Mouse (Mus musculus) right cerebral cortex, postnatal 10 days (tissue): ENCODE results near the gene Gpatch2.
A peak's percentile ranks its signal among the peaks of the same experiment; 100 is the strongest.

Source experiments
- DNase-seq, 2 experiments: peaks; one replicate each; pipeline ENCODE4 v3.0.0; 2021; ENCODE audit warnings: low spot score in 2 of 2

The Gpatch2 gene

DNA sequence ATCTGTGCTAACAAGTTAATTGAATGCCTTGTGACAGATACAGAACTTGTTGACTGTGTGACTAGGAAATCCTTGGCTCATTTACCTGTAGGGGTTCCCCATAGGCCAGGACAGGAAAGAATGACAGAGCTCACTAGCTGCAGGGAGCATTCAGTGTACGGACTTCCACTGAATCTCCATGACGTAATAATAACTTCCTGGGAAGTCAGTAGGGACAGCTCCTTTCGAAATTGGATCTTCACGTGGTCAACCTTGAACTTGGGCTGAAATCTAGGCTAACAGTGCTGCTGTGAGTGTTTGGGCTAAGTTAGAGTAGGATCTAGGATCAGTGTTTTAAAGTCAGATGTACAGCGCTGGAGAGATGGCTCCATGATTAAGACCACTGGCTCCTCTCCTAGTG is 29.4 kb downstream of the Gpatch2 start:
- DNase-seq: no peak

DNA sequence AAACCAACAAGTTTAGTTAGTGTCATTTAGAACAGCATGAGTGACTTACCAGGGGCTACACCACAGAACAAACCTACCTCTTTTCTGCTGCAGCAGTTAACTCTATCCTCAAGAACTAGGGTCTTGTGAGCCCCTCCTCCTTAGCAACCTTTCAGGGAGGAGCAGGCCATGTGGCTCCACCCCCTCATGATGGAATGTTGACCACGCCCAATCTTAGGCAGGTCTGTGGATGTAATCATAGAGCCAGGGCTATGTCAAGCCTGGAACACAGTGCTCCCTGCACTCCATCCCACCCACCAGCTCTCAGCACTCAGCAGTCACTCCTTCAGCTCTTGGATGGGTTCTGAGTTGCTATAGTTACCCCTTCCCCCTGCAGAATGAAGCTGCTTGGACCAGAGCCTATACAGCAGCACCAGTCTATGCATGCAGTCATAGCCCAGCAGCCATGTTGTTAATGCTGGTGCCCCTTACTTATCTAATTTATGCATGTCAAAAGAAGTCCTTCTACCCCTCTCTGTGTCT is 35.5 kb downstream of the Gpatch2 start:
- DNase-seq: peak in 1 of 2 experiments; percentile 41

DNA sequence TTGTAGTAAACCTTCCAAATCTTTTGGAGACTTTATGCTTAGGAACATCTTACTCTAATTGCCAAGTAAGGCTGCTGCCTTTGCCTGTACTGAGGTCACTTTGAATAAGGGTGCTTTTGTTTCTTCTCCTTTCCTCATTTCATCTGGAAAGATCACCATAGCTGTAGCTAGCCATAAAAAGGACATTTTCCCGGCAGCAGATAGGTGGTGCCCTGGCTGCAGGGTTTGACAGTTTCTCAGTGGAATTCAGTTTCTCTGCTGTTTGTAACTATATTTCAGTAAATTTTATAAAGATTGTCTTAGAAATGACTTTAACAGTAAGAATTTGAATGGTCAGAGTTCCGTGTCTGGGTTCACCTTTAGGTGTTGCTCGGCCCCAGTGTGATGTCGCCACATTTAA is 43.4 kb downstream of the Gpatch2 start:
- DNase-seq: no peak

DNA sequence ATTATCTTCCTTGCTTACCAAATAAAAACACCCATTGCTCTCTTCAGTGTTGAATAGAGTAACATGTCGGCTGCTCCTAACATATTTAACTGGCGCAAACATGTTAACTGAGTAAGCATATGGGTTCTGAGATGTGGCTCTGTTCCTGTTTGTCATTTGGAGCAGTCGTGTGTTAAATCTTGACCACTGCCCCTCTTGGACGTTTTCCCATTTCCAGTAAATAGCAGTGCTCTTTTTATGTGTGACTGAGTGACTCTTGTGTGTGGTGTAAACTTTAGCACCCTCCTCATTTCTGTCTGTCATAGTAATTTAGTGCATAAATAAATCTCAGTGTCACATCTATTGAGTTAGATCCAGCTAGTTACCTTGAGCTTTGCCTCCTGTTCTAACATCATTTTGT is 52.3 kb downstream of the Gpatch2 start:
- DNase-seq: no peak

DNA sequence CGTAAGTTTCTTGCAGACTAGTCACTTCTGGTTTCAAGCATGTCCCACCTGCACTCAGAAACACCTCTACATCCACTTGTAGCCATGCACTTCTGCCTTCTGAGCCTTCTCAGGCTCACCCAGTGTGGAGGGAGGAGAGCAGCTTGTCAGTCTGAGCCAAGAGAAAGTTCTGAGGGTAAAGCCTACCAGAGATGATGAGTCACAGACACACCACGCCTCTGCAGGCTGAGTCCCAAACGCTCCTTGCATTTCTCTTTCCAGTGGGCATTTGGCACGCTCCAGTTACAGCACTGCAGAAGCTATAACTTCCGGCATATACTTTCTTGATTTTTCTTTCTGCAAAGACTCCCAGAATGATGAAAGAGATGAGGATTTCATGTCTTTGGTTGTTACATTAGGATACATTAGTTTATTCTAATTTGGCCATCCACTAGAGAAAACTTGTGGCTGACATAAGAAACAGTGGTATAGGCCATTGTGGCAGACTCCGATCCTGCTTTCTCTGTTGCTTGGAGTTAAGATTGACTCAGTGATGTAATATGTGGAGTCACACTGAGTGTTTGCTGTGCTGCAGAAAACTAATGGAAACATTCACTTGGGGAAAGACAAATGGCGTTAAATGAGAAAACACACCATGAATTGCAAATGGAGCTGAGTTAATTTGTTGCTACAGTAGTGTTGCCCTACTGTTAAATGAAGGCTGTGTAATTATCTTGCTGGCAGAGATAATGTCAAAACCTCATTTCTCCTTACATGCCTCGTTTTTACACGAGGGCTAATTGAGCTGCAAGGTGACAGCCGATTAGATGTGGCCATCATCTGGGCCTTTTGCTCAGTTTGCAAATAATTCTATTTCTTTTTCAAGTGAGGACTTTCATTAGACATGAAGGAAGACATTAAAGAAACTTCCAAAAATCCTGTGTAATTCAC is 55.3 kb downstream of the Gpatch2 start:
- peak; percentile 40 to 54 for DNase-seq

DNA sequence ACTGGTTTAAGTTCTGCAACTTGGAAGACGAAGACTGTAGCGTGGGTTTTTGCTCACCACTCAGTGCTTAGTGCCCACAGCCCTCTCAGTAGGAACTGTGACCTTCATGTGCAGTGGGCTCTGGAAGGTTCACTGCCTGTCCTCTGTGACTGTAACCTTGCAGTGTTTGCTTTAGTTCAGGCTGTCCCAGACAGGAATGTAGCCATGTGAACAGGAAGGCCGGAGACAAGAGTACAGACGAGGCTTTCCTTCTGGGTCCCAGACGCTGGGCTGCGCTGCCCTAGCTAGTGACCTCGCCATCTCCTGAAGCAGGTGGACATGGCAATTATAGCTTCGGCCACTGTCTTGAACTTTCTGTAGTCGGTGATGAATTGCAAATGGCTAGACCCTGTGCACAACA is 62.0 kb downstream of the Gpatch2 start:
- no peak for DNase-seq

DNA sequence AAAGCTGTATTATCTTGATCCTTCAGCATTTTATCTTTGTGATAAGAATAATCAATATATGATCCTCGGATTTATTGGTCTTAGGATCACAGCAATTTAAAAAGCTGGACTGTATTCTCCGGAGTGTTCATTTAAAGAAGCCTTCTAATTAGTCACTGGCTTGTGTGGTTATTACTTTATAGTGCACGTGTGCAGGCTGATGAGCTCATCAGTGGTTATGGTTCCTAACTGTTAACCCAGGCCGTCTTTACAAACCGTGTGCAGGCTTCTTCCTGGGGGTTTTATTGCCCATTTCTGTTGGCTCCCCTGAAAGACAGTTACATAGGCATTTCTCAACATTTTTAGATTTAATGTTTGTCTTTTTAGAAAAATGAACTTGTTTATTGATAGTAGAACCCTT is 63.2 kb downstream of the Gpatch2 start:
- no peak for DNase-seq

DNA sequence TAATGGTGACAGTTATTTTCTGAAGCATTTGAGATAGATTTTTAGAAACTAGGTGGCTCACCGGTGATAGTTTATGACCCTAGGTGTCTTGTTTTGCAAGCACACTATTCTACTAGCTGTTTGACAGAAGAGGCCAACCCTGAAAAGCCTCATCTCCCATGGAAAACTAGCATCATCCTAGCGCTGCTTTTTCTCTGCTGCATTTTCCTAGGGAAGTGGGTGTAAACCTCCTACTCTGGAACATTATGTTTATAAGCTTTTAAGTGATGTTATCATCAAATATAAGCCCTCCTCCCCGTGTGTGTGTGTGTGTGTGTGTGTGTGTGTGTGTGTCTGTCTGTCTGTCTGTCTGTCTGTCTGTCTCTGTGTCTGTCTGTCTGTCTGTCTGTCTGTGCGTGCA is 64.5 kb downstream of the Gpatch2 start:
- no peak for DNase-seq

DNA sequence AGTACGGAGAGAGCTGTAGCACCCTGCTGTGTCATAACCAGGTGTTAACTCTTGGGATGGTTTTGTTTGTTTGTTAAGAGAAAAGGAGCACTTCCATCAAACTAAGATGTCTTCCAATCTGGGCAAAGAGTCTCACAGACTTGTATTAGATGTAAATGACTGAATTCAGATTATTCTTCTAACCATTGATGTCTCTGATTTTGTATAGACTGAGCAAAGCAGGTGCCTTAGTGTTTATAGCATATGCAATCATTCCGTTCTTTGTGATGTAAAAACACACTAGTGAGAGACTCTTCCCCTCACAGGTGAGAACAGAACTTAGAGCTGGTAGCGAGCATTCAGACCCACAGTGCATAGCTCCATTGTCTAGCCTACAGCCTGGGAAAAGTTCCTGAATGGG is 67.0 kb downstream of the Gpatch2 start:
- no peak for DNase-seq

DNA sequence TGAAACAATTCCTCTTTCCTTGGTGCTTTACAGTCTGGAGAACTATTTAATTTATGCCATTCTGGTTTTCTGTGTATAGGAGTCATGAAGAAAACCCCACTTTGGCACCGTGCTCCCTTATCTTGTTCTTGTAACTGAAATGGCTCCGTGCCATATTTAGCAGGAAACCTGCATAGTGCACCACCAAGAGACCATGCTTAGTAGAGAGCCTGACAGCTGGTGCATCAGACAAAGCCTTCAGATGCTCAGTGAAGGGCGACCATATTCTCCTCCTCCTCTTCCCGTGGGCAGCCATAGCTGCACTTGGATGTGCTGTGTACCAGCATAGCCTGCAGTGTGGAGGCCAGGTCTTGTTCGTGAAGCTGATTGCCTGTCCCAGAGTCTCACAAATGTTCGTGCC is 67.5 kb downstream of the Gpatch2 start:
- DNase-seq: peak in 1 of 2 experiments; percentile 36

DNA sequence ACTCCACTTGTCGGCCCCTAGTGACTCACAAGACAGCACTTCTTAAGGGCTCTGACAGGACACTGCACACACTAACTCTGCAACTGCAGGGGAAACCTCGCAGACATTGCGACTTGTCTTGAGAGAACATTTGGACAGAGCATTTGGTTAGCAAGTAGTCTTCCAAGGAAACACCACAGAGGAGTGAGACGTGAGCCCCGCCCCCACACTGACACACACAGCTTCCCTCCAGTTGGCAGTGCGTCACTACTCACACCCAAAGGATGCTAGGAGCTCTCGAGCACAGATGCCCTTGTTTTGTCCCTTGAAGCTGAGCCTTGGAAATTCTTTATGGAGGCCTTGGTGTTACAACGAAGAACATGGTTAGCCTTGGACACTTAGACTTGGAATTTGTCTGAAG is 70.4 kb downstream of the Gpatch2 start:
- no peak for DNase-seq

DNA sequence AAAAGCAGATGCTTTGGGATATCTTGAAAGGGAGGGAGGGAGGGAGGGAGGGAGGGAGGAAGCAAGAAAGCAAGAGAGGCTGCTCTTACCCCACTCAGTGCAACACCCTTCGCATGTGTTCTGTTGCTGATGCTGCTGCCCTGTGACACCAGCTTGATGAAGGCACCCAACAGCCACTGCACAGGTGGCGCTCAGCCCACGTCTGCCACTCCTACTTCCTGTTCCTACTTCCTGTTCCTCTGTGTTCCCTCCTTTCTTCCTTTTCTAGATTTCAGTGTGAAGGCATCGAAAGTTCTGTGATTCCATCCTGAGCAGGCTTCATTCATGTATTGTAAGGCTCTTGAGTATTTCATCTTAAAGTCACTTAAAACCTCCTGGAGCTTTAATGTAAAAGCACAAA is 71.1 kb downstream of the Gpatch2 start:
- DNase-seq: no peak

DNA sequence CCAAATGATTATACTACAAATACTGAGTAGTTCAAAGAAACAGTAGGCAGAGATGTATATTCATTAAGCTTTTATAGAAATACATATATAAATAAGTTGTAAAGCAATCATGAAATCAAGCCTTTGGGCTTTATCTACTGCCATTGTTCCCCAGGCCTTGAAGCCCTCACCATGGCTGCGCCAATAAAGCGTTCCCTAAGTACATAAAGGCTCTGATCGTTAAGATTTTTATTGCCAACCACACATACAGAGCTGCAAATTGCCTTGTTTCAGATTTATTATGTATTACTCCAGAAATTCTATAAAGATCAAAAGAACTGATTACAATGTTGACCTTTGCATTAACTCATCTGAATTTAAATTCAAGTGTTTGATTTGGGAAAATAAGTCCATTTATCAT is 71.6 kb downstream of the Gpatch2 start:
- DNase-seq: no peak

DNA sequence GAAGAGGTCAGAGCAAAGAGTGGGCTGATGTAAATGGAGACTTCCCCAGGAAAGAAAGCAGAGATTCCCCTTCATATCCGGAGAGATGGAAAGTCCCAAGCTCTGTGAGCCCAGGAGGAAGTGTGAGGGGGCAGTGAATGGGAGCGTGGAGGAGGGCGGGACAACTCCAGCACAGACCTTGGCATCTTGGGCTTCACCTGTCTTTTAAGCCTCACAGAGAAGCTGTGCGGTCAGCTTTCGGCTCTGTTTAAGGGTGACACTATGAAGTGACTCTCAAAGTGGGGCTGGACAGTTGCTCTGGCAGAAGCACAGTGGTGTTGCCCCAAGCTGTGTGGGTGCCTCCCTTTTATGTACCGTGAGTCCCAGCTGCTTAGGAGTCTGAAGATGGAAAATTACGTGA is 74.9 kb downstream of the Gpatch2 start:
- no peak for DNase-seq

DNA sequence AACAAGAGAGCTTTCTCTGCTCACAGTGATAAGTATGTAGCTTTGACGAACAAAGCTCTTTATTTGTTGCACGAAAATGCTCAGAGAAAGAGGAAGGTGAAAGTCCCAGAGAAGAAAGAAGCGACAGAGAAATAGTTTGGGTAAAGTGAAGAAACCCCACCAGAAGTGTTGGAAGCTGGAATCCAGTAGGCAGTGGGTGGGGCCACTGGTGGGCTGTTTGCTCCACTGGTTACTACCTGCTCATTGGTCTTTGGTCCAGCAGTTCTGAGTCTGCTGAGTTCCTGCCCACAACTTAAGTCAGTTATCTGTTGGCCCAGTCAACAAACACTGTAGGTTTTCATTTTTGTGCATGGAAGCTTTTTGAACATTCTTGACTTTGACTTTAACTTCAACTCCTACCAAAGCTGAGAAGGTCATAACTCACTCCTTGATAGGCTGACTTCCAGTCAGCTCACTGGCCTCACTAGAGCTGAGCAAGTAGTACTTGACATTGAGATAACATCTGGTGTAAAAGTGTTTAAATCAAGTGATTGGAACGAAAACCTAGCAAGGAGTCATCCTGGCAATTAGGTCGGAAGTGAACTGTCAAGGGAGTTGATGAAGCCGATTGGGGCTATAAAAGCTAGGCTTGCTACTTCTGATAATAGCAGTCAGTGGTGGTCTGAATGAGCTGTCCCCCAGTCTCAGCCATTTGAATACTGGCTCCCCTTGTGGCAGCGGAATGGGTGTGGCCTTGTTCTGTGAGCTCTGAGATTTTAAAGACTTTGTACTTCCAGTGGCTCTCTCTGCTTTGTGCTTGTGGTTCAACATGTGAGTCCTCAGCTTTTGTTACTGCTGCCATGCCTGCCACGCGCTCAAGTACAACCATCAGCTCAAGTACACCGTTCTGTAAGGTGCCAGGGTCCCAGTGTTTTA is 76.4 kb downstream of the Gpatch2 start:
- DNase-seq: no peak

DNA sequence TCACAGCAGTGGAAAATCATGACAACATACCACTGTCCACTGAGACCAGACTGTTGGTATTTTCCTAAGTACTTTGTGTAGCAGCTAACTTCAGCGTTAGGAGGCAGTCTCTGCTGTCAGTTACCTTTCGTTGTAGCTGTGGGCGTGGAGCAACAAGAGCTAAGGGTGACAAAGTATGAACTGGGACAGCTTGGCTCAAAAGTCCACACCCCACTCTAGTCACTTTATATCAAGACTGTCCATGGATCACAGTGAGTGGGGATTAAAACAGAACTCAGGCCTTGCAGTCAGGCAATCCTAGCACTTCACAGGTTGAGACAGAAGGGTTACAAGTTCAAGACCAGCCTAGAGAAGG is 77.1 kb downstream of the Gpatch2 start:
- no peak for DNase-seq

DNA sequence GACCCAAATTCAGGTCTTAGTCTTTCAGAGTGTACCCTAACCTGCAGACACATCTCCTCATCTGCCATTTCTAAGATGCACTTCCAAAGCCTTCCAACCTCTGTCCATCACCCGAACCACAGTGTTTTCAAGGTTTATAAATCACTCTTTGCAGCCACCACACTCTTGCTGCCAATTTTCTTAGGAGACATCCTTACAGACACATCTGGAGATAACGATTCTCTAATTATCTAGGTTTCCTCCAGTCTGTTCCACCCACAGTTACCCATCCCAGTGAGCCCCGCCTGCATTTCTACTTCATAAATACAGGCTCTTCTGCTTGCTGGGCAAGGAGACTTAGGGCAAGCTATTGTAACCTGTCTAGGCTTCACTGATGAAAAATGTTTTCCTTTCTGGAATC is 77.9 kb downstream of the Gpatch2 start:
- DNase-seq: no peak

DNA sequence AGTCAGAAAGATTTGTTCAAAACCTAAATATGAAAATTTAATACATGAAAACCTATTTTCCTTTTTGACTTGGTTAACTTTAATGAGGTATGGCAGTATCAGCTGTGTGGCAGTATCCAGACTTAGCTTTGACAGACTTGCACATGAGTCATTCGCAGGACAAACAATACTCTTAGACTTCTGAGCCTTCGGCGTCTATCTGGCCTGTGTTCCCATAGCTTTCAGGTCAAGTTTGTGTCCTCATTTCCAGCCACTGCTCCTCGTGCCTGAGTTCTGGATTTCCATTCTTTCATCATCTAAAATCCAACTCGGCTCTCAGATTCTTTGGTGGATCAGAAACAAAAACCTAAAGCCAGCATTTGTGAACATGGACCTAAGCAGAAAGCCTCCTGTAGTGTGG is 79.2 kb downstream of the Gpatch2 start:
- DNase-seq: no peak

DNA sequence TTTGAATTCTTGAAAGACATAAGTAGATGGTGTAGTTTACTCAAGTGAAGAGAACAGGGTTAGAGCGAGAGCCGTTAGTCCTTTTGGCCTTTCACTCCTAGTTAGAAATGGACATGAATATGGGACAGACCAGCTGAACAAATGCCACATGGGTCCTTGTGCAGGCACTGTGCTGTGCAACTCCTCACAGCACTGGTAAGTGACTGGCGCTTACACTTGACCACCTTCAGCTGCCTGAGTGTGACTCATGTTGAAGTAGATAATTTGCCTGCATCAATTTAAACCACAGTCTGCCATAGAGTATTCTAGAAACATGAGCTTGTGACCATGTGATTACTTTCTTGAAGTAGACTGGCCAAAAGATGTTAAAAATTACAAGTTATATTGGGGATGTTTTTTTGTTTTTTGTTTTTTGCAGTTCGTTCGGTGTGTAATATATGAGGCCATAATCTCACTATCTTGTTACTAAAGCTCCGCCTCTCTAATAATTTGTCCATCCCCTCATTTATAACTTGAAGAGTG is 79.8 kb downstream of the Gpatch2 start:
- no peak for DNase-seq

DNA sequence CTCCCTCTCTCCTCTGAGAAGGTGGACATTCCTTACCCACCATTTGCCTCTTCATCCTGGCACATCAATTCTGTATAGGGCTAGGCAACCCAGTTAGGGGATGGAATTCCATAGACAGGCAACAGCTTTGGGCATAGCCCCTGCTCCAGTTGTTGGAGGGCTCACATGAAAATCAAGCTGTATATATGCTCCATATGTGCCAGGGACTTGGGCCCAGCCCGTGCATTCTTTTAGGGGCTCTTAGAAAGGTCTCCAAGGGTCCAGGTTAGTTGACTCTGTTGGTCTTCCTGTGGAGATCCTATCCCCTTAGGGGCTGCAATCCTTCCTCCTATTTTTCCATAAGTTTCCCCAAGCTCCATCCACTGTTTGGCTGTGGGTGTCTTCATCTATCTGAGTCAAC is 80.4 kb downstream of the Gpatch2 start:
- no peak for DNase-seq

DNA sequence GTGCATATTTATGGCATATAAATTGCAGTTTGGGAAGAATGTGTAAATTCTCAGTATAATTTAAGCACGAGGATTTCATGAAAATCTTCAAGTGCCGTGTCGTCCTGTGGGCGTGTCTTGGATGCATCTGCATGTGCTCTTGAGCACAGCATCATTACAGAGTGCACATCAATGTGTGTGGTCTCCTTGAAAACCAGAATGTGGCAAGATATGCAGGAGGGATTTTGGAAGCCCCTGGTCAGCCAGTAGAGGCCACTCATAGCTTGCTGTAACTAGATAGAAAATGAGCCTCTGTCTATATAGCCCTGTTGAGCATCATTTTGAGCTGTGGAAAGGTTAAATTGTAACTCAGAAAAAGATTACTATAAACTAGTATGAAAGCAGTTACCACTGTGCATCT is 83.9 kb downstream of the Gpatch2 start:
- peak; percentile 32 to 49 for DNase-seq

DNA sequence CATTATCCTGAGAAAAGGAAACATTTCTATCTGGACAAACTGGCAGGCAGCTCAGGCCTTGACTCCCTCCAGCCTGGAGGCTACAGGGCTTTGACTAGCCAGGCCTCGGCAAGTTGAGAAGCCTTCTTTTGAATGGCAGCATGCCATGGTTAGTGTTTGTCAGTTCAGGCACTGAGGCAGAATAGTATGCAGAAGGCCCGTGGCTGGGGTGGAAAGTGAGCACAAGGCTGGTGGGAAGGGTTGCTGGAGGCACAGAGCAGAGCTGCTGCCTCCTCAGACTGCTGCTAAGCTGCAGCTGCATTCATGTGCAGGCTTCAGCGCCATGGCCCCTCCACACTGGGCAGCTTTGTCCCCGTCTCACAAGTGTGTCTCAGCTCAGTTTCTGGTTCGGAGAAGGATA is 85.3 kb downstream of the Gpatch2 start:
- peak; percentile 56 to 58 for DNase-seq
